Mouse (Mus musculus) CH12.LX (cell line): Measurements from ENCODE around the gene Gm43720.

ENCODE experiments used
- CTCF ChIP-seq, 2 experiments: IDR thresholded peaks in 1 of 2; conservative IDR thresholded peaks in 1 of 2; 2 replicates each; pipeline ENCODE4 v1.5.1; 2011 to 2012; ENCODE audit warnings: low read depth in 2 of 2, low read length in 2 of 2, improper control_type of control experiment in 1 of 2, inconsistent platforms in 1 of 2, mild to moderate bottlenecking in 1 of 2, moderate library complexity in 1 of 2
- RAD21 ChIP-seq: IDR thresholded peaks from 2 replicates; pipeline ENCODE4 v1.6.1; 2011; ENCODE audit warnings: low read depth, mild to moderate bottlenecking, low read length, improper control_type of control experiment, moderate library complexity
- ZMIZ1 ChIP-seq: IDR thresholded peaks from 2 replicates; pipeline ENCODE4 v1.6.1; 2012; ENCODE audit warnings: low read depth, mild to moderate bottlenecking, inconsistent platforms, low read length, improper control_type of control experiment
- ZNF384 ChIP-seq: IDR thresholded peaks from 2 replicates; pipeline ENCODE4 v1.6.1; 2012; ENCODE audit warnings: low read depth, low read length, improper control_type of control experiment, inconsistent platforms

DNA sequence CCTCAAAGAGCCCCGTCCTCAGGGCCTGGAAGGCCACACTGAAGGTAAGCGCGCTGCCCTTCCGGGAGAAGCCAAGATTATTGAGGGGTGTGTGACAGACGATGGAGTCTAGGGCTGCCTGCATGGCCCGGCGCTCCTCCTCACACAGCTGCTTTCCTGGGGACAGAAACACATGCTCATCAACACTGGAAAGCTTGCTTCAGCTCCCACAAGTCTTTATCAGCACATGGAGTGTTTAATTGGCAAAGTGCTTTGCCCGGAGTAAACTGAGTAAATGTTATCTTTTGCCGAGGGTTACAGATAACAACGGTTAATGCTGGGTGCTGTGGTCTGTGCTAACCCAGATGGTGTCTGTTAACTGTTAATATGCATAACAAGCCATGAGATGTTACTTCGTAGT, 18.9 kb downstream of the Gm43720 start:
- no peak for TF ChIP-seq CTCF (conservative IDR thresholded peaks at IDR 0.05 in 1 of 2, IDR thresholded peaks at IDR 0.05 in 1 of 2; ENCODE audit: low read depth in 2 of 2, low read length in 2 of 2)
- TF ChIP-seq ZMIZ1 = no peak
- TF ChIP-seq ZNF384 = no peak
- no peak for TF ChIP-seq RAD21
